Mouse (Mus musculus): ENCODE results near the gene Tuft1. TPM values are rescaled to one million over a fixed set of nuclear protein-coding genes. Genes with fewer than 3 reads are reported as not detected.

Tuft1 gene
- polyA plus RNA-seq, 1 experiment from 2014 or later, result 4.1 TPM

GRCm38 (mm10) chr3:94574506-94574905, 84.2 kb downstream of the Tuft1 start:
- Histone ChIP-seq H3K27ac (no peak overlapping the region), H3K9ac (no peak overlapping the region), H3K9me3 (replicated peaks) (no peaks in the 10 kb centered on the region), H3K4me2 (replicated peaks) (no peak overlapping the region), H3K4me1 (peaks cover 7% of the 10 kb centered on the region), H3K27me3 (no peaks in the 10 kb centered on the region), H3K4me3 (no peak overlapping the region), H3K36me3 (no peaks in the 10 kb centered on the region)
- no peak for ATAC-seq (ENCODE audit: low FRiP score)
- WGBS, result 88% methylated on average over 6 of the region's 6 CpGs

GRCm38 (mm10) chr3:94567242-94567641, 91.4 kb downstream of the Tuft1 start:
- Histone ChIP-seq H3K4me2 (replicated peaks) (no peak overlapping the region), H3K27ac (no peak overlapping the region), H3K9ac (no peak overlapping the region), H3K27me3 (no peaks in the 10 kb centered on the region), H3K36me3 (no peaks in the 10 kb centered on the region), H3K4me3 (no peak overlapping the region), H3K9me3 (replicated peaks) (no peaks in the 10 kb centered on the region), H3K4me1 (0 out of 2 replicates have a peak, but pooled peaks cover 4% of the 10 kb centered on the region)
- WGBS, result 72% methylated on average over 2 of the region's 2 CpGs
- ATAC-seq (ENCODE audit: low FRiP score), result no peak

GRCm38 (mm10) chr3:94565557-94565956, 93.1 kb downstream of the Tuft1 start:
- 75% methylated on average over 2 of the region's 2 CpGs for whole genome bisulfite sequencing
- ATAC-seq (ENCODE audit: low FRiP score), result no peak
- Histone ChIP-seq H3K9ac (no peak overlapping the region), H3K27me3 (no peaks in the 10 kb centered on the region), H3K36me3 (peaks cover 5% of the 10 kb centered on the region; the same call in 1 of the 2 replicates), H3K27ac (no peak overlapping the region), H3K4me2 (replicated peaks) (no peak overlapping the region), H3K4me3 (no peak overlapping the region), H3K4me1 (0 out of 2 replicates have a peak, but pooled peaks cover 4% of the 10 kb centered on the region), H3K9me3 (replicated peaks) (no peaks in the 10 kb centered on the region)

- WGBS, result 67% methylated on average over 3 of the region's 3 CpGs
Measured at GRCm38 (mm10) chr3:94565127-94565526, 93.5 kb downstream of the Tuft1 start.

GRCm38 (mm10) chr3:94564356-94565010, 94.2 kb downstream of the Tuft1 start:
- Histone ChIP-seq H3K4me1 (0 out of 2 replicates have a peak, but pooled peaks cover 4% of the 10 kb centered on the region), H3K9me3 (replicated peaks) (no peaks in the 10 kb centered on the region), H3K36me3 (peaks cover 13% of the 10 kb centered on the region), H3K4me3 (no peak overlapping the region), H3K27ac (no peak overlapping the region), H3K27me3 (no peaks in the 10 kb centered on the region), H3K4me2 (replicated peaks) (no peak overlapping the region), H3K9ac (no peak overlapping the region)
- WGBS, result 83% methylated on average over 4 of the region's 4 CpGs
- ATAC-seq (ENCODE audit: low FRiP score), result no peak

More at GRCm38 (mm10) chr3:94565127-94565526, 93.5 kb downstream of the Tuft1 start:
- no peak overlapping the region for H3K9ac ChIP-seq
- H3K4me3 ChIP-seq, result no peak overlapping the region
- ATAC-seq (ENCODE audit: low FRiP score), result no peak
- no peak overlapping the region for H3K4me2 ChIP-seq (replicated peaks)
- no peaks in the 10 kb centered on the region for H3K9me3 ChIP-seq (replicated peaks)
- no peaks in the 10 kb centered on the region for H3K27me3 ChIP-seq
- H3K4me1 ChIP-seq, result 0 out of 2 replicates have a peak, but pooled peaks cover 4% of the 10 kb centered on the region
- H3K36me3 ChIP-seq, result peaks cover 6% of the 10 kb centered on the region
- H3K27ac ChIP-seq, result no peak overlapping the region

- no peak overlapping the region for H3K9ac ChIP-seq
- peaks cover 18% of the 10 kb centered on the region for H3K36me3 ChIP-seq
- ATAC-seq (ENCODE audit: low FRiP score), result no peak
- WGBS, result 92% methylated on average over 3 of the region's 3 CpGs
- H3K9me3 ChIP-seq (replicated peaks), result no peaks in the 10 kb centered on the region
- H3K4me3 ChIP-seq, result no peak overlapping the region
- 0 out of 2 replicates have a peak, but pooled peaks cover 4% of the 10 kb centered on the region for H3K4me1 ChIP-seq
- no peaks in the 10 kb centered on the region for H3K27me3 ChIP-seq
- H3K4me2 ChIP-seq (replicated peaks), result no peak overlapping the region
- no peak overlapping the region for H3K27ac ChIP-seq
Measured at GRCm38 (mm10) chr3:94563163-94563562, 95.5 kb downstream of the Tuft1 start.

Other genes with a start within 250 kb of the Tuft1 start
- 48.7 and 52.1 TPM in 2 replicates for gene Tdrkh, start 245.6 kb downstream of the Tuft1 start, polyA plus RNA-seq (2016; fragmentation: Nextera tagmentation; extraction: Ambion mirVana)
- 58.0 and 67.5 TPM in 2 replicates for gene Mrpl9, start 215.6 kb downstream of the Tuft1 start, polyA plus RNA-seq (2016; fragmentation: Nextera tagmentation; extraction: Ambion mirVana)
- gene Oaz3, start 215.0 kb downstream of the Tuft1 start, polyA plus RNA-seq (2016; fragmentation: Nextera tagmentation; extraction: Ambion mirVana), result 0.77 and 1.0 TPM in 2 replicates
- gene Celf3, start 180.6 kb downstream of the Tuft1 start, polyA plus RNA-seq (2016; fragmentation: Nextera tagmentation; extraction: Ambion mirVana), result 196 and 207 TPM in 2 replicates
- gene Riiad1, start 178.5 kb downstream of the Tuft1 start, polyA plus RNA-seq (2016; fragmentation: Nextera tagmentation; extraction: Ambion mirVana), result 18.7 and 19.3 TPM in 2 replicates
- gene Snx27, start 76.2 kb downstream of the Tuft1 start, polyA plus RNA-seq (2016; fragmentation: Nextera tagmentation; extraction: Ambion mirVana), result 68.7 and 73.3 TPM in 2 replicates
- gene Gm10972, start 15.8 kb downstream of the Tuft1 start, polyA plus RNA-seq (2016; fragmentation: Nextera tagmentation; extraction: Ambion mirVana), result not detected in 2 replicates
- gene Selenbp2, start 34.7 kb upstream of the Tuft1 start, polyA plus RNA-seq (2016; fragmentation: Nextera tagmentation; extraction: Ambion mirVana), result not detected in 2 replicates
- gene Cgn, start 127.6 kb upstream of the Tuft1 start, polyA plus RNA-seq (2016; fragmentation: Nextera tagmentation; extraction: Ambion mirVana), result 4.2 and 5.3 TPM in 2 replicates
- 23.0 and 24.1 TPM in 2 replicates for gene Pogz, start 178.7 kb upstream of the Tuft1 start, polyA plus RNA-seq (2016; fragmentation: Nextera tagmentation; extraction: Ambion mirVana)
- 278 and 312 TPM in 2 replicates for gene Psmb4, start 228.1 kb upstream of the Tuft1 start, polyA plus RNA-seq (2016; fragmentation: Nextera tagmentation; extraction: Ambion mirVana)